Mouse (Mus musculus): ENCODE results near the gene Utp15.
A peak's percentile ranks its signal among the peaks of the same experiment; 100 is the strongest.

Gene Utp15

GRCm38 (mm10) chr13:98262636-98263457, at the start of gene Utp15, which contains the start of gene Ankra2:
Utp15 (minus strand) TSS chr13:98263041.
Ankra2 (plus strand) TSS chr13:98263074.
- peak; percentile 98 for DNase-seq

GRCm38 (mm10) chr13:98311597-98311996, 48.8 kb upstream of the Utp15 start:
- no peak for DNase-seq

- no peak for DNase-seq
Measured at GRCm38 (mm10) chr13:98308724-98309123, 45.9 kb upstream of the Utp15 start.

- DNase-seq, result no peak
Measured at GRCm38 (mm10) chr13:98308004-98308403, 45.2 kb upstream of the Utp15 start.

- DNase-seq, result no peak
Measured at GRCm38 (mm10) chr13:98306852-98307475, 44.1 kb upstream of the Utp15 start.

- no peak for DNase-seq
Measured at GRCm38 (mm10) chr13:98306393-98306792, 43.6 kb upstream of the Utp15 start.

- DNase-seq, result no peak
Measured at GRCm38 (mm10) chr13:98305257-98305656, 42.4 kb upstream of the Utp15 start.

GRCm38 (mm10) chr13:98298833-98299758, 36.3 kb upstream of the Utp15 start:
- DNase-seq, result peak; percentile 80

- DNase-seq, result no peak
Measured at GRCm38 (mm10) chr13:98297883-98298482, 35.1 kb upstream of the Utp15 start.

- no peak for DNase-seq
Measured at GRCm38 (mm10) chr13:98296072-98296471, 33.2 kb upstream of the Utp15 start.

- DNase-seq, result no peak
Measured at GRCm38 (mm10) chr13:98291712-98292111, 28.9 kb upstream of the Utp15 start.

GRCm38 (mm10) chr13:98290719-98291118, 27.9 kb upstream of the Utp15 start:
- no peak for DNase-seq

GRCm38 (mm10) chr13:98280990-98281650, 18.3 kb upstream of the Utp15 start:
- no peak for DNase-seq

GRCm38 (mm10) chr13:98279686-98280085, 16.8 kb upstream of the Utp15 start, which contains the start of gene Gm21976:
Gm21976 (plus strand) TSS chr13:98279887.
- DNase-seq, result no peak

GRCm38 (mm10) chr13:98277501-98277900, 14.7 kb upstream of the Utp15 start:
- DNase-seq, result no peak

- DNase-seq, result no peak
Measured at GRCm38 (mm10) chr13:98276253-98276652, 13.4 kb upstream of the Utp15 start.

GRCm38 (mm10) chr13:98275646-98276045, 12.8 kb upstream of the Utp15 start:
- no peak for DNase-seq

GRCm38 (mm10) chr13:98274023-98274422, 11.2 kb upstream of the Utp15 start:
- no peak for DNase-seq

- no peak for DNase-seq
Measured at GRCm38 (mm10) chr13:98264111-98264510, 1.3 kb upstream of the Utp15 start.

GRCm38 (mm10) chr13:98263458-98263987, 682 bp upstream of the Utp15 start:
- DNase-seq, result no peak

GRCm38 (mm10) chr13:98254921-98255320, 7.9 kb downstream of the Utp15 start:
- no peak for DNase-seq

GRCm38 (mm10) chr13:98249594-98249993, 13.2 kb downstream of the Utp15 start:
- no peak for DNase-seq
